Mouse (Mus musculus) embryonic facial prominence, embryonic 13.5 days (tissue): ENCODE data around the gene Ccr7. TPM values are rescaled to one million over a fixed set of nuclear protein-coding genes. Genes with fewer than 3 reads are reported as not detected.

Experiments used
- ATAC-seq: fragments of 200-750 bp; cut with Nextera tagmentation; 2 replicates; pipeline ENCODE4 v1.8.0; 2017; ENCODE audit warnings: low read depth; ENCODE audit not compliant: insufficient number of reproducible peaks, insufficient read depth, low FRiP score, low TSS enrichment
- H3K27ac ChIP-seq: fragments of 300-500 bp; sonication (generic); 2 replicates; pipeline ENCODE4 v1.5.1; 2015; ENCODE audit warnings: moderate library complexity, mild to moderate bottlenecking, inconsistent platforms
- H3K27me3 ChIP-seq: fragments of 300-500 bp; sonication (generic); 2 replicates; pipeline ENCODE4 v1.6.1; 2015; ENCODE audit warnings: mild to moderate bottlenecking, inconsistent platforms
- H3K36me3 ChIP-seq: fragments of 300-500 bp; sonication (generic); 2 replicates; pipeline ENCODE4 v1.6.1; 2015; ENCODE audit warnings: mild to moderate bottlenecking, inconsistent platforms
- H3K4me1 ChIP-seq: fragments of 300-500 bp; sonication (generic); 2 replicates; pipeline ENCODE4 v1.6.1; 2015; ENCODE audit warnings: inconsistent platforms
- H3K4me2 ChIP-seq: fragments of 300-500 bp; sonication (generic); 2 replicates; pipeline ENCODE4 v1.6.1; 2015; ENCODE audit warnings: moderate library complexity, mild to moderate bottlenecking, inconsistent platforms
- H3K4me3 ChIP-seq: fragments of 300-500 bp; sonication (generic); 2 replicates; pipeline ENCODE4 v1.5.1; 2015; ENCODE audit warnings: mild to moderate bottlenecking, inconsistent platforms
- H3K9ac ChIP-seq: fragments of 300-500 bp; sonication (generic); 2 replicates; pipeline ENCODE4 v1.6.1; 2015; ENCODE audit warnings: mild to moderate bottlenecking, inconsistent platforms
- H3K9me3 ChIP-seq: fragments of 300-500 bp; sonication (generic); 2 replicates; pipeline ENCODE4 v1.6.1; 2016; ENCODE audit warnings: inconsistent platforms
- WGBS: fragments of 180-500 bp; shearing (Covaris S2); methylation state at CpG from one replicate; pipeline ENCODE4 v1.1.7; 2015; ENCODE audit warnings: mixed read lengths; 5-methylcytosine and 5-hydroxymethylcytosine counted together
- polyA plus RNA-seq: library from polyadenylated mRNA; unstranded; fragments of >200 nt; fragmentation: Nextera tagmentation; extraction: Ambion mirVana; gene quantifications from 2 replicates; pipeline ENCODE4 v1.2.1, GENCODE M21; 2015

Ccr7 gene
- polyA plus RNA-seq, 1 experiment from 2014 or later: 0.30 TPM

GRCm38 (mm10) chr11:99094911-99095676 is 59.8 kb downstream of the Ccr7 start:
- no peak overlapping the region for H3K27ac ChIP-seq
- peaks cover 28% of the 10 kb centered on the region for H3K4me1 ChIP-seq
- no peaks in the 10 kb centered on the region for H3K9me3 ChIP-seq
- no peak for ATAC-seq
- 30% methylated on average over 2 of the region's 2 CpGs for WGBS
- no peaks in the 10 kb centered on the region for H3K27me3 ChIP-seq
- no peak overlapping the region for H3K9ac ChIP-seq
- H3K36me3 ChIP-seq: no peaks in the 10 kb centered on the region
- H3K4me2 ChIP-seq: no peak overlapping the region
- no peak overlapping the region for H3K4me3 ChIP-seq

Other genes with a start within 250 kb of the Ccr7 start
- gene Cdc6, start 247.3 kb downstream of the Ccr7 start, polyA plus RNA-seq: 26.9 and 31.5 TPM in 2 replicates
- 39.4 and 44.7 TPM in 2 replicates for gene Rara, start 227.3 kb downstream of the Ccr7 start, polyA plus RNA-seq
- gene Gjd3, start 172.1 kb downstream of the Ccr7 start, polyA plus RNA-seq: 0.34 and 0.44 TPM in 2 replicates
- gene Top2a, start 130.9 kb downstream of the Ccr7 start, polyA plus RNA-seq: 272 and 279 TPM in 2 replicates
- 1,128 and 1,158 TPM in 2 replicates for gene Igfbp4, start 113.8 kb downstream of the Ccr7 start, polyA plus RNA-seq
- gene Tns4, start 65.8 kb downstream of the Ccr7 start, polyA plus RNA-seq: 0.53 and 0.73 TPM in 2 replicates
- gene Smarce1, start 75.9 kb upstream of the Ccr7 start, polyA plus RNA-seq: 307 and 334 TPM in 2 replicates
- gene Krt222, start 89.0 kb upstream of the Ccr7 start, polyA plus RNA-seq: 0.41 and 0.42 TPM in 2 replicates
- gene Krt24, start 130.2 kb upstream of the Ccr7 start, polyA plus RNA-seq: 0.32 and 0.44 TPM in 2 replicates
- 0.12 and 0.34 TPM in 2 replicates for gene Krt25, start 167.9 kb upstream of the Ccr7 start, polyA plus RNA-seq
- 0.14 TPM in 1 of 2 replicates, not detected in the other for gene Krt26, start 182.9 kb upstream of the Ccr7 start, polyA plus RNA-seq
- 0.33 and 0.39 TPM in 2 replicates for gene Krt27, start 196.0 kb upstream of the Ccr7 start, polyA plus RNA-seq
- gene Krt28, start 219.8 kb upstream of the Ccr7 start, polyA plus RNA-seq: 1.1 and 1.4 TPM in 2 replicates
- 46.0 and 60.4 TPM in 2 replicates for gene Krt10, start 234.3 kb upstream of the Ccr7 start, polyA plus RNA-seq